Mouse (Mus musculus) erythroblast, embryonic 14.5 days (primary cell): ENCODE data around the gene AC124502.3.

Source experiments
- GATA1 ChIP-seq: IDR thresholded peaks from 2 replicates; pipeline ENCODE4 v1.6.1; 2012; ENCODE audit warnings: low read length, inconsistent platforms, mixed read lengths
- TAL1 ChIP-seq: IDR thresholded peaks from 3 replicates; pipeline ENCODE4 v1.6.1; 2012; ENCODE audit warnings: low read length, inconsistent platforms, mixed read lengths

DNA sequence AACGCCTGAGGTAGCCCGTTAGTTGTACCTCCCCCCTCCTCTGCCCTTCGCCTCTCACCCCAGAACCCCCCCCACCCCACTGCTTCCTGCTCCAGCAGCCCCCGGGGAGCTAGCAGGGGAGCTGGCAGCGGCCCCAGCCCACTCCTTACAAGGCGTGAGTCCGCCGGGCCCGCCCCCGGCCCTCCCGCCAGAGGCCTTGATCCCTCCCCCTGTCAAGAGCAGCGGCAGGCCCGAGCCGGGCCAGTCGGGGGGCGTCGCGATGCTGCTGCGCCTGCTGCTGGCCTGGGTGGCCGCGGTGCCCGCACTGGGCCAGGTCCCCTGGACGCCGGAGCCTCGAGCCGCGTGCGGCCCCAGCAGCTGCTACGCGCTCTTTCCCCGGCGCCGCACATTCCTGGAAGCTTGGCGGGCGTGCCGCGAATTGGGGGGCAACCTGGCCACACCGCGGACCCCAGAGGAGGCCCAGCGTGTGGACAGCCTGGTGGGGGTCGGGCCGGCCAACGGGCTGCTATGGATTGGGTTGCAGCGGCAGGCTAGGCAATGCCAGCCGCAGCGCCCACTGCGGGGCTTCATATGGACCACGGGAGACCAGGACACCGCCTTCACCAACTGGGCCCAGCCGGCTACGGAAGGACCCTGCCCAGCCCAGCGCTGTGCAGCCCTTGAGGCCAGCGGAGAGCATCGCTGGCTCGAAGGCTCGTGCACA is 29.3 kb downstream of the AC124502.3 start, which contains the start of gene Cd248:
- TF ChIP-seq TAL1 (no peak), GATA1 (no peak)
